In the genomic region with DNA sequence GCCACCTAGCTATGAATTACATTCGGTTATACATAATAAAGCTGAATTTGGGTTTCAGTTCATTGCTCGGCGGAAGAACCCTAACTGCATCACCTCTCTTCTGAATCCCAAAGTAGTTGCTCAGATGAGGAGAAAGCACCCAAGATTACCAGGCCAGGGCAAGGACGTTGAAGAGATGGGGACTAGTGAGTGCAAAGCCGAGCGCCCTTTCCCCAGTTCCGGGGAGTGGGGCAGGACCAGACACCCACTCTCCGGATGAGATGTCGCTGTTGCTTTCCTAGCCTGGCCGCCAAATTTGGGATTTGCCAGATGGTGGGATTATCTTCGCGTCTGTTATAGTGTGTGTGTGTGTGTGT, we compare ENCODE assay signal across 9 mouse cellular contexts. TPM values are rescaled to one million over a fixed set of nuclear protein-coding genes. Genes with fewer than 3 reads are reported as not detected.
DNase-seq lines count a peak whose midpoint lies in the region; ATAC-seq and TF ChIP-seq lines count a peak whose summit lies in the region.
"Had no signal": no experiment of that assay in that cellular context is flagged by ENCODE, and none has a peak within 500 bp of the region (broad histone marks: within the 10 kb centered on the region; RNA-seq: fewer than 3 reads in every experiment).

No protein-coding gene starts in this region.

- H3K9me3 ChIP-seq in embryonic facial prominence, embryonic 14.5 days (ENCODE audit: control insufficient read depth, low read length), result no peaks in the 10 kb centered on the region
- H3K9me3 ChIP-seq in hindbrain, embryonic 16.5 days (ENCODE audit: control insufficient read depth, low read length), result no peaks in the 10 kb centered on the region

- H3K27ac ChIP-seq in embryonic facial prominence, embryonic 14.5 days (replicated peaks; ENCODE audit: low read depth, low read length), result no peak overlapping the region
- peak overlapping the region; percentile 34; the same call in 1 of the 2 replicates for H3K27ac ChIP-seq in hindbrain, embryonic 16.5 days (ENCODE audit: low read depth, low read length)
- H3K27ac ChIP-seq in olfactory bulb, adult 2 months (ENCODE audit: insufficient read depth, low read depth, low read length), result 0 out of 2 replicates have a peak overlapping the region, but pooled peaks have one; percentile 26
- H3K27ac ChIP-seq in gastrocnemius, adult 2 months, result no peak overlapping the region

- intact Hi-C loops in left cerebral cortex, postnatal 4 days (cut with DNase I), result loop anchor here (5.0 to 10.0 kb wide), 3 partner anchors 338 to 1755 kb away; no protein-coding TSS in a partner anchor
- intact Hi-C loops in gastrocnemius, adult 2 months (cut with DNase I), result no loop called here

- H3K4me2 ChIP-seq in embryonic facial prominence, embryonic 14.5 days (ENCODE audit: low read depth, low read length), result 0 out of 2 replicates have a peak overlapping the region, but pooled peaks have one; percentile 67
- H3K4me2 ChIP-seq in hindbrain, embryonic 16.5 days (ENCODE audit: low read length), result peak overlapping the region; percentile 30

- peak; percentile 44 for DNase-seq in left cerebral cortex, postnatal 4 days
- DNase-seq in left cerebral cortex, adult 11 months (ENCODE audit: low spot score), result no peak
- DNase-seq in embryonic facial prominence, embryonic 14.5 days (ENCODE audit: low spot score), result no peak
- no peak for DNase-seq in gastrocnemius, adult 2 months
- DNase-seq in urinary bladder, postnatal 14 days (ENCODE audit: low spot score), result no peak
- DNase-seq: cerebellum, adult 11 months had no signal

- H3K4me3 ChIP-seq in embryonic facial prominence, embryonic 14.5 days (ENCODE audit: low read depth, low read length), result no peak overlapping the region
- no peak overlapping the region for H3K4me3 ChIP-seq in hindbrain, embryonic 16.5 days (ENCODE audit: low read length)
- H3K4me3 ChIP-seq in olfactory bulb, adult 2 months (ENCODE audit: insufficient read depth, low read depth, low read length), result no peak overlapping the region
- H3K4me3 ChIP-seq in gastrocnemius, adult 2 months, result no peak overlapping the region

- peaks cover 7% of the 10 kb centered on the region; the same call in 1 of the 2 replicates for H3K4me1 ChIP-seq in embryonic facial prominence, embryonic 14.5 days (ENCODE audit: control insufficient read depth, insufficient read depth, low read length)
- peaks cover 3% of the 10 kb centered on the region for H3K4me1 ChIP-seq in hindbrain, embryonic 16.5 days (ENCODE audit: control insufficient read depth, insufficient read depth, low read depth, low read length)
- peaks cover 6% of the 10 kb centered on the region; the same call in 1 of the 2 replicates for H3K4me1 ChIP-seq in olfactory bulb, adult 2 months (ENCODE audit: control insufficient read depth, insufficient read depth, low read length)

- no peak overlapping the region for H3K9ac ChIP-seq in embryonic facial prominence, embryonic 14.5 days (ENCODE audit: low read depth, low read length)
- no peak overlapping the region; the same call in 1 of the 2 replicates for H3K9ac ChIP-seq in hindbrain, embryonic 16.5 days (ENCODE audit: low read depth, low read length)

- no peaks in the 10 kb centered on the region for H3K36me3 ChIP-seq in embryonic facial prominence, embryonic 14.5 days (ENCODE audit: control insufficient read depth, insufficient read depth, low read length)
- H3K36me3 ChIP-seq in hindbrain, embryonic 16.5 days (ENCODE audit: control insufficient read depth, insufficient read depth, low read length), result no peaks in the 10 kb centered on the region

- TF ChIP-seq CTCF in olfactory bulb, adult 2 months (IDR thresholded peaks at IDR 0.05; ENCODE audit: insufficient read depth, low read depth, low read length), result no peak
- TF ChIP-seq CTCF in gastrocnemius, adult 2 months (IDR thresholded peaks at IDR 0.05), result no peak

- H3K27me3 ChIP-seq in embryonic facial prominence, embryonic 14.5 days (replicated peaks; ENCODE audit: control insufficient read depth, insufficient read depth, low read length), result peaks cover 93% of the 10 kb centered on the region
- H3K27me3 ChIP-seq in hindbrain, embryonic 16.5 days (replicated peaks; ENCODE audit: control insufficient read depth, insufficient read depth, low read length), result peaks cover 37% of the 10 kb centered on the region

- WGBS in embryonic facial prominence, embryonic 14.5 days, result 6% methylated on average over 12 of the region's 12 CpGs
- WGBS in hindbrain, embryonic 16.5 days, result 15% methylated on average over 12 of the region's 12 CpGs
- 6% methylated on average over 12 of the region's 12 CpGs for WGBS in olfactory bulb, adult 2 months

- TF ChIP-seq POLR2A in olfactory bulb, adult 2 months (IDR thresholded peaks at IDR 0.05; ENCODE audit: insufficient read depth, low read depth, low read length), result no peak

- ATAC-seq in embryonic facial prominence, embryonic 14.5 days (ENCODE audit: low read depth), result no peak
- no peak for ATAC-seq in hindbrain, embryonic 16.5 days
- no peak for ATAC-seq in granulocyte monocyte progenitor cell, adult 5-6 weeks (replicated peaks; ENCODE audit: poor library complexity, severe bottlenecking)

RNA-seq across cellular contexts. Expression of a gene that starts 36.4 kb away (rescaled TPM):
- 10 to 100 TPM; 68.7 to 96.1 TPM for total RNA-seq in left cerebral cortex, postnatal 4 days (2021)
- polyA plus RNA-seq in embryonic facial prominence, embryonic 14.5 days (2014; fragmentation: Nextera tagmentation; extraction: Ambion mirVana), result 51.4 and 55.5 TPM in 2 replicates
- 63.1 and 68.9 TPM in 2 replicates for polyA plus RNA-seq in hindbrain, embryonic 16.5 days (2015; fragmentation: Nextera tagmentation; extraction: Ambion mirVana)
- polyA plus RNA-seq in olfactory bulb, adult 2 months (2012; ENCODE audit: insufficient read depth, insufficient read length, low replicate concordance, missing spikeins), result not detected in 2 replicates
- not detected in 2 replicates for total RNA-seq in granulocyte monocyte progenitor cell, adult 5-6 weeks (2014; fragmentation: Nextera tagmentation)
- not detected in 2 replicates for total RNA-seq in granulocyte monocyte progenitor cell, adult 5-6 weeks (2017)
- 10 to 100 TPM; 15.8 to 16.2 TPM for total RNA-seq in gastrocnemius, adult 2 months (2021)

Comparison
In these comparisons a context has a peak if more than half of its experiments do, and no peak if none do; other contexts are left out.
1. H3K27ac ChIP-seq: peak in hindbrain, embryonic 16.5 days (single experiment) and olfactory bulb, adult 2 months (single experiment); none in embryonic facial prominence, embryonic 14.5 days (single experiment) and gastrocnemius, adult 2 months (single experiment).
2. RNA of a gene that starts 36.4 kb away (total RNA-seq): 68.7 to 96.1 TPM in left cerebral cortex, postnatal 4 days and 15.8 to 16.2 TPM in gastrocnemius, adult 2 months; not detected in granulocyte monocyte progenitor cell, adult 5-6 weeks; every median in the first group is over 10 times any median in the second.